Mouse (Mus musculus): Measurements from ENCODE around the gene Dpf2.

- no peak for TF ChIP-seq CEBPB (IDR thresholded peaks at IDR 0.05; ENCODE audit: low read depth)
- no peak for TF ChIP-seq CTCF (IDR thresholded peaks at IDR 0.05; ENCODE audit: control insufficient read depth, insufficient read depth, insufficient read length)
- TF ChIP-seq MAX (IDR thresholded peaks at IDR 0.05) = no peak
Measured at GRCm38 (mm10) chr19:5874969-5875480, 37.8 kb downstream of the Dpf2 start, which contains the start of gene Frmd8.
